Mouse (Mus musculus) spleen, postnatal 4 days (tissue): Measurements from ENCODE around the gene Pla2g5.
"Not testable (repeated sequence)": the region's sequence is repeated elsewhere in the genome, so short reads cannot be mapped to it uniquely, and the experiment has no call there.

Experiments used
- DNase-seq, 2 experiments: peaks; one replicate each; pipeline ENCODE4 v3.0.0; 2022; ENCODE audit warnings: low spot score in 2 of 2

The Pla2g5 gene

GRCm38 (mm10) chr4:138863344-138863998 lies at the start of gene Pla2g5:
Gene Pla2g5, minus strand, starts transcription at chr4:138863482.
- no peak for DNase-seq

- no peak for DNase-seq
Observed at GRCm38 (mm10) chr4:138905624-138906337, 42.5 kb upstream of the Pla2g5 start.

- no peak for DNase-seq
Observed at GRCm38 (mm10) chr4:138899361-138899760, 36.1 kb upstream of the Pla2g5 start.

GRCm38 (mm10) chr4:138893789-138894188 lies 30.5 kb upstream of the Pla2g5 start:
- DNase-seq: not testable (repeated sequence)

GRCm38 (mm10) chr4:138892655-138893054 lies 29.4 kb upstream of the Pla2g5 start:
- DNase-seq: no peak

GRCm38 (mm10) chr4:138889635-138890034 lies 26.4 kb upstream of the Pla2g5 start:
- no peak for DNase-seq

GRCm38 (mm10) chr4:138889165-138889564 lies 25.9 kb upstream of the Pla2g5 start:
- no peak for DNase-seq

GRCm38 (mm10) chr4:138884261-138884660 lies 21.0 kb upstream of the Pla2g5 start:
- peak; percentile 83 to 95 for DNase-seq

GRCm38 (mm10) chr4:138882179-138882578 lies 18.9 kb upstream of the Pla2g5 start:
- no peak for DNase-seq

DNA sequence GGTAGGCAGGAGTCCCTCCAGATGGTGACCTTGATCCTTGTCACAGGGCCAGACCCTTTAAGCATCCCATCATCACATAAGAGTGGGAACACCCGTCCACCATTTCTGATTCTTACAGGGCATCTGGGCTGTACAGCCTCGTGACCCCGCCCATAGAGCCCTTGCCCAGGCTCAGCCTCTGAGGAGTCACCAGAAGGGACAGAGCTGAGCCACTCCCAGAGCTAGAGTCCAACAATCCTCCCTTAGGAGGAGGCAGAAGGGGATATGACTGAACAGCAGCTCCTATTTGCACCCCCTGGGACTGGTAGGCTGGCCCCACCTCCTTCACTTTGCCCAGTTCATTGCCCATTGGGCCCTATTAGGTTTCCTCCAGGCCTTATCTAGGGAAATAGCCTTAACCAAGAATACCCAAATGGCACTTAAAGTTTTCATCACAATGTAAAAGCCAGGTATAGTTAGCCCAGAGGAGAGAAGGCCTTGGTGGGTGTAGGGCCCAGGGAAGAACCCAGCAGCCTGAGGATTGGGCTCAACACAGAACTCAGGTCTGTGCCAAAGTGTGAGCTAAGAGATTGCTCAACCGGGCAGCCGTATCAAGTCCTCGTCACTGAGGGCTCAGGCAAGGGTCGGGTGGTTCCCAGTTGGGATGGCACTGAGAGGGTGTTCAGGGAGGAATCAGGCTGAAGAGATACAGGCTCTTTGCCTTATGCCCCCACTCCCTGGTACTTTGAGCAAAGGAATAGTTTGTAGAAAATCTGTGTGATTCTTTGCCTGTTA lies 17.7 kb upstream of the Pla2g5 start:
- DNase-seq: no peak

- DNase-seq: no peak
Observed at GRCm38 (mm10) chr4:138879808-138880207, 16.5 kb upstream of the Pla2g5 start.

DNA sequence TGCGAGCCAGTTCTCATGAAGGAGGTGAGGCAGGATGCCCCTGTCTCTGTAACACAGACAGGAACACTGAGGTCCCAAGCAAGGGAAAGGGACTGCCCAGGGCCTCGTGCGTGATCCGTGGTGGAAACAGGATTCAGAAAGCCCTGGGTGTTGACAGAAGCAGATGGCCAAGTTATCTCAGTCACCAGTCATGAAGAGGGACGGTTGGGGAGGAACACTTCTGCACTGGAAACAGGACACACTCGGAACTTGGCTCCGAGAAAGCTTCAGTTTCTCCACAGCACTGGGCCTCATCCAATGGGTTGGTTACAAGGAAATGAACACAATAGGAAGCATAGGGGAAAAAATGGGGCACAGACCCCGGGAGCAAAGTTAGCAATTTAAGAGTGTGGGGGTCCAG lies 15.5 kb upstream of the Pla2g5 start:
- no peak for DNase-seq

- DNase-seq: no peak
Observed at GRCm38 (mm10) chr4:138877731-138878130, 14.4 kb upstream of the Pla2g5 start, which contains the start of gene Pla2g2e. Gene Pla2g2e, plus strand, starts transcription at chr4:138877942.

GRCm38 (mm10) chr4:138875986-138876385 lies 12.7 kb upstream of the Pla2g5 start:
- DNase-seq: no peak

GRCm38 (mm10) chr4:138875275-138875674 lies 12.0 kb upstream of the Pla2g5 start:
- not testable (repeated sequence) for DNase-seq

DNA sequence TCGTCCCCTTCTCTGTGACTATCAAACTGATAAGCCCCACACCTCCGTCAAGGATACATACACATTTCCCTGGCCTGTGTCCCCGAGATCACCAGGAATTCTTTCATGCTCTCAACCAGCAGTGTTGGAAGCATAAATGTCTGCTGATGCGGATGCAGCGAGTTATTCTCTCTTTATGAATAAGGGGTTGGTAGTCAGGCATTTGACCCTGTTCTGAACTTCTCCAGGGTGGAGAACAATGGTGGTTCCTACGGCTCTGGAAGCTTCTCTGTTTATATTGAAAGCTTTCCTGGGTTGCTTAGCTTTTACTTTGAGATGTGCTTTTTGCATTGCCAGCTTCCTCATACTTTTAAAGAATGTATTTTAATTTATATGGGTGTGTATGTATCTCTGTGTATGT lies 10.6 kb upstream of the Pla2g5 start, which contains the start of gene Gm13030:
Gene Gm13030 (minus strand): TSS at position 101 of the 400 bp plus-strand sequence.
- no peak for DNase-seq

DNA sequence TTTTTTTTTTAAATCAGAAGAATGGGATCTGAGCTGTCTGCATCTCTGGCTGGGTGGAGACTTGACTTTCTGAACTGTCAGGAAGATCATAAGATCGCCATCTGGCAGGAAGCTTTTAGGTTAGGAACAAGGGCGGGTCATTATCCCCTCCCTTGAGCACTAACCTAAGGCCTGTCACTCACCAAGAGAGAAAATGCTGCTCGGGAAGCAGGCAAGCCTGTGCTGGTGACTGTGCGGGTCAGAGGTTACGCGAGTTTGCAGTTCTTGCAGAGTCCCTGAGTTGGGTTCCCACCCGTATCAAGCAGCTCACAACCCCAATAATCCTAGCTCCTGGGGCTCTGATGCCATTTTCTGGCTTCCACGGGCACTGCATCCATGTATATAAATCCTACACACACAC lies 5.4 kb upstream of the Pla2g5 start:
- DNase-seq: no peak

DNA sequence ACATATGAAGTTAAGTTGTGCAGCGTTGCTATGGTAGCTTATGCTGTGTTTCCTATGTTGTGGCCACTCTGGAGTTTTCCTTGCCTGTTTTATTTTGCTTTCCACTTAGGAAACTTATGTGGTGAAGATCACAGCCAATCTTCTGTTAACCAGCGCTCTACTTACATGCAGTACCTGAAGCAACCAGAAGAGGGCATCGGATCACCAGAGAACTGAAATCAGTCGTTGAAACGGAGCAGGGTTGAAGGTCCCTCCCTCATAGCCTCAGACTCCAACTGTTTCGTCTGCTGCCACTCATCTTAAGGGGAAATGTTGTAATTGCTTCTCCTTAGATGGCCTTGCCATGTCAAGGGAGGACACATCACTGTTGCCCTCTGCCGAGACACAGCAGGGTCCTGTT lies 3.1 kb upstream of the Pla2g5 start:
- DNase-seq: peak; percentile 69 to 89

DNA sequence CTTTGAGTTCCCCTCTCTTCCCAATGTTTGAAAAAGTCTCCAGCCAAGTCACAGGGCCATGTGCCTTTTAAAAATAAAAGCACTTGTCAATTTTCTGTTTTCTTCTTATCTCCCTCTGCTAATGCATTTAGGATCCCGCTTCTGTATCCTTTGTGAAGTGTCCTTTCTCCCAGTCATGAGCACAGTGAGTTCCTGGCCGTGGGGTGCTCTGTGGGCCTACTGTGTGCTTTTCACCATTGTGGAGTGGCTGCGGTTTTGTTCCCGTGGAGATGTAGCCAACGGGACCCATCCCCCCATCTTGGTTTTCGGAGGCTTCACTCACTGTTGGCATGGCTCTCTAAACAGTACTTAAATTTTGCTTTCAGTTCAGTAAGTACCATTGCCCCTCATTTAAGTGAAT lies 2.7 kb upstream of the Pla2g5 start:
- DNase-seq: no peak

- DNase-seq: no peak
Observed at GRCm38 (mm10) chr4:138865092-138865491, 1.8 kb upstream of the Pla2g5 start.

- peak; percentile 51 to 80 for DNase-seq
Observed at GRCm38 (mm10) chr4:138859728-138860127, 3.6 kb downstream of the Pla2g5 start.

DNA sequence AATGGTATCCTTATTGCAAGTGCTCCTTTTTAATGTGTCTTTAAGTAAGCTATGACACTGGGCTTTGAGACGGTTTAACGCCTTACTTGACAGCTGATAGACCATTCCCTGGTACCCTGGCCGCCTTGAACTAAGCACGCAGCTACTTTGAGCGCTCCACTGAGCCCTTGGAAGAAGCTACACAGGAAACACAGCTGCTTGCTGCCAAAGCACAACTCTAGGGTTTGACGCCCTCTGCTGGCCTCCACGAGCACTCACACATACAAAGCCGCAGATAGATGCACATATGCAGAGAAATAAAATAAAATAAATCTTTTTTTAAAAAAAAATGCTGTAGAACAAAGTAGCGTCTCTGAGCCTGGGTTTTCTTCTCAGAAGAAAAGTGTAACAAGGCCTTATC lies 4.0 kb downstream of the Pla2g5 start:
- no peak for DNase-seq
